24 mouse cellular contexts compared by ENCODE assay signal in the genomic region with DNA sequence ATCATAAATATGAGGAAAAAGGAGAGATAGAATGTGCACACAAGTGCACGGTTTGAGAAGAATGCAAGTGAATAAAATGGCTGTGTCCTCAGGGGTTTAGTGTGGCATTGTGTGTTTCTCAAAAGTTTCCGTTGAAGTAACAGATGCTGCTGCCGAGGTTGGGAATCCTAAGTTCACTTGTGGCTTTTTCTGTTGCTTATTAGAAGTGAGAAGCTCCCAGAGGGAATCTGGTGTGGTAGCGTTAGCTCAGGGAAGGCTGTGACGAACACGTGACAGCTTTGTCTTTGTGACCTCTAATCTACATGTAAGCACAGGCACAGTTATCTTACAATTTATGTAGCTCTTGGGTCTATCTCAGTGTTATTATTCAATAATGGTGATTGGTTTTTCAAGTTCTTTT.
DNase-seq lines count a peak whose midpoint lies in the region; ATAC-seq and TF ChIP-seq lines count a peak whose summit lies in the region.
"Had no signal": no experiment of that assay in that cellular context is flagged by ENCODE, and none has a peak within 500 bp of the region (broad histone marks: within the 10 kb centered on the region; RNA-seq: fewer than 3 reads in every experiment).

No protein-coding gene starts in this region.

- H3K4me1 ChIP-seq in embryonic facial prominence, embryonic 14.5 days (ENCODE audit: control insufficient read depth, insufficient read depth, low read length), result no peaks in the 10 kb centered on the region
- no peaks in the 10 kb centered on the region for H3K4me1 ChIP-seq in embryonic facial prominence, embryonic 10.5 days
- H3K4me1 ChIP-seq in spleen, adult 2 months (ENCODE audit: control insufficient read depth, insufficient read depth, insufficient read length), result peaks cover 16% of the 10 kb centered on the region
- H3K4me1 ChIP-seq: embryonic facial prominence, embryonic 13.5 days; forebrain, embryonic 10.5 days; forebrain, embryonic 13.5 days; heart, embryonic 15.5 days; hindbrain, embryonic 10.5 days; hindbrain, embryonic 13.5 days had no signal

- no peak overlapping the region for H3K4me3 ChIP-seq in embryonic facial prominence, embryonic 14.5 days (ENCODE audit: low read depth, low read length)
- H3K4me3 ChIP-seq in embryonic facial prominence, embryonic 10.5 days, result no peak overlapping the region
- H3K4me3 ChIP-seq in spleen, adult 2 months (ENCODE audit: extremely low read depth, insufficient read depth, insufficient read length), result no peak overlapping the region
- H3K4me3 ChIP-seq: embryonic facial prominence, embryonic 13.5 days; forebrain, embryonic 10.5 days; forebrain, embryonic 13.5 days; heart, embryonic 15.5 days; hindbrain, embryonic 10.5 days; hindbrain, embryonic 13.5 days had no signal

- H3K27ac ChIP-seq in embryonic facial prominence, embryonic 14.5 days (replicated peaks; ENCODE audit: low read depth, low read length), result no peak overlapping the region
- no peak overlapping the region for H3K27ac ChIP-seq in embryonic facial prominence, embryonic 10.5 days (replicated peaks)
- H3K27ac ChIP-seq in spleen, adult 2 months (ENCODE audit: insufficient read depth, low read length), result peak overlapping the region; percentile 80
- H3K27ac ChIP-seq: embryonic facial prominence, embryonic 13.5 days; forebrain, embryonic 10.5 days; forebrain, embryonic 13.5 days; heart, embryonic 15.5 days; hindbrain, embryonic 10.5 days; hindbrain, embryonic 13.5 days had no signal

- peak; percentile 35 for DNase-seq in embryonic facial prominence, embryonic 14.5 days (ENCODE audit: low spot score)
- DNase-seq in embryonic facial prominence, embryonic 10.5 days (ENCODE audit: low spot score), result no peak
- no peak for DNase-seq in spleen, adult 2 months (ENCODE audit: low read depth in 1 of 2, low spot score in 2 of 2)
- DNase-seq in spleen, postnatal 14 days (ENCODE audit: low spot score in 2 of 2), result no peak
- DNase-seq in splenic B cell, adult 2 months (ENCODE audit: low read depth, low spot score), result peak; percentile 43
- DNase-seq in gastrocnemius, postnatal 36 days, result no peak
- DNase-seq: adrenal gland, adult 2 months; adrenal gland, postnatal 14 days; cerebellum, adult 18-20 months; cerebellum, adult 9-11 months; cerebellum, postnatal 25 days; gastrocnemius, postnatal 10 days; heart, adult 11 months; heart, postnatal 10 days; heart, postnatal 36 days had no signal

- no peak overlapping the region for H3K9ac ChIP-seq in embryonic facial prominence, embryonic 14.5 days (ENCODE audit: low read depth, low read length)
- H3K9ac ChIP-seq: embryonic facial prominence, embryonic 13.5 days; forebrain, embryonic 13.5 days; heart, embryonic 15.5 days; hindbrain, embryonic 13.5 days had no signal

- H3K9me3 ChIP-seq in embryonic facial prominence, embryonic 14.5 days (ENCODE audit: control insufficient read depth, low read length), result no peaks in the 10 kb centered on the region
- no peaks in the 10 kb centered on the region for H3K9me3 ChIP-seq in embryonic facial prominence, embryonic 10.5 days
- H3K9me3 ChIP-seq: embryonic facial prominence, embryonic 13.5 days; forebrain, embryonic 10.5 days; forebrain, embryonic 13.5 days; heart, embryonic 15.5 days; hindbrain, embryonic 10.5 days; hindbrain, embryonic 13.5 days had no signal

- intact Hi-C loops in gastrocnemius, postnatal 36 days (cut with DNase I), result no loop called here

- H3K27me3 ChIP-seq in embryonic facial prominence, embryonic 14.5 days (replicated peaks; ENCODE audit: control insufficient read depth, insufficient read depth, low read length), result no peaks in the 10 kb centered on the region
- H3K27me3 ChIP-seq in embryonic facial prominence, embryonic 10.5 days (replicated peaks; ENCODE audit: low read depth, poor library complexity, severe bottlenecking), result no peaks in the 10 kb centered on the region
- no peaks in the 10 kb centered on the region for H3K27me3 ChIP-seq in spleen, adult 2 months (ENCODE audit: control insufficient read depth, insufficient read depth, low read length)
- no peaks in the 10 kb centered on the region for H3K27me3 ChIP-seq in splenic B cell, adult 2 months (ENCODE audit: control insufficient read depth, insufficient read depth, low read length, poor library complexity, severe bottlenecking)
- H3K27me3 ChIP-seq: embryonic facial prominence, embryonic 13.5 days; forebrain, embryonic 13.5 days; heart, embryonic 15.5 days; hindbrain, embryonic 13.5 days had no signal

- H3K36me3 ChIP-seq in embryonic facial prominence, embryonic 14.5 days (ENCODE audit: control insufficient read depth, insufficient read depth, low read length), result no peaks in the 10 kb centered on the region
- no peaks in the 10 kb centered on the region for H3K36me3 ChIP-seq in embryonic facial prominence, embryonic 10.5 days (replicated peaks)
- no peaks in the 10 kb centered on the region for H3K36me3 ChIP-seq in spleen, adult 2 months (ENCODE audit: control insufficient read depth, insufficient read depth, low read length)
- H3K36me3 ChIP-seq in splenic B cell, adult 2 months (ENCODE audit: control insufficient read depth, insufficient read depth, low read length, poor library complexity, severe bottlenecking), result no peaks in the 10 kb centered on the region
- H3K36me3 ChIP-seq: embryonic facial prominence, embryonic 13.5 days; forebrain, embryonic 10.5 days; heart, embryonic 15.5 days; hindbrain, embryonic 10.5 days; hindbrain, embryonic 13.5 days had no signal

- H3K4me2 ChIP-seq in embryonic facial prominence, embryonic 14.5 days (ENCODE audit: low read depth, low read length), result no peak overlapping the region
- H3K4me2 ChIP-seq: embryonic facial prominence, embryonic 13.5 days; forebrain, embryonic 13.5 days; heart, embryonic 11.5 days; heart, embryonic 15.5 days; hindbrain, embryonic 13.5 days had no signal

- no peak for ATAC-seq in embryonic facial prominence, embryonic 14.5 days (ENCODE audit: low read depth)
- ATAC-seq: forebrain, embryonic 13.5 days; forebrain, embryonic 16.5 days; intestine, postnatal 0 days had no signal

- WGBS in embryonic facial prominence, embryonic 14.5 days, result 58% methylated on average over 6 of the region's 6 CpGs
- 81% methylated on average over 6 of the region's 6 CpGs for WGBS in embryonic facial prominence, embryonic 10.5 days
- 39% methylated on average over 6 of the region's 6 CpGs for WGBS in spleen, adult 2 months

- no peak for TF ChIP-seq POLR2A in spleen, adult 2 months (IDR thresholded peaks at IDR 0.05; ENCODE audit: low read depth, low read length)

- no peak for TF ChIP-seq CTCF in spleen, adult 2 months (IDR thresholded peaks at IDR 0.05; ENCODE audit: extremely low read depth, insufficient read depth, insufficient read length, insufficient replicate concordance)

Comparison
In these comparisons a context has a peak if more than half of its experiments do, and no peak if none do; other contexts are left out.
1. DNase-seq: peak in embryonic facial prominence, embryonic 14.5 days (single experiment) and splenic B cell, adult 2 months (single experiment); none in embryonic facial prominence, embryonic 10.5 days (single experiment), spleen, adult 2 months (0 of 2), spleen, postnatal 14 days (0 of 2) and gastrocnemius, postnatal 36 days (0 of 2).